Mouse (Mus musculus) limb, embryonic 15.5 days (tissue): ENCODE measurements around the gene Flii. TPM values are rescaled to one million over a fixed set of nuclear protein-coding genes. Genes with fewer than 3 reads are reported as not detected.

Experiments
- ATAC-seq: fragments of 200-750 bp; cut with Nextera tagmentation; 2 replicates; pipeline ENCODE4 v1.8.0; 2017; ENCODE audit warnings: low read depth, moderate TSS enrichment; ENCODE audit not compliant: insufficient number of reproducible peaks, low FRiP score, low TSS enrichment
- H3K27ac ChIP-seq: fragments of 300-500 bp; sonication (generic); 2 replicates; pipeline ENCODE4 v1.5.1; 2015; ENCODE audit warnings: moderate library complexity, mild to moderate bottlenecking, inconsistent platforms
- H3K27me3 ChIP-seq: fragments of 300-500 bp; sonication (generic); 2 replicates; pipeline ENCODE4 v1.6.1; 2015; ENCODE audit warnings: inconsistent platforms
- H3K36me3 ChIP-seq: fragments of 300-500 bp; sonication (generic); 2 replicates; pipeline ENCODE4 v1.6.1; 2015; ENCODE audit warnings: inconsistent platforms
- H3K4me1 ChIP-seq: fragments of 300-500 bp; sonication (generic); 2 replicates; pipeline ENCODE4 v1.6.1; 2015; ENCODE audit warnings: inconsistent platforms
- H3K4me2 ChIP-seq: fragments of 300-500 bp; sonication (generic); 2 replicates; pipeline ENCODE4 v1.6.1; 2015; ENCODE audit warnings: mild to moderate bottlenecking, inconsistent platforms
- H3K4me3 ChIP-seq: fragments of 300-500 bp; sonication (generic); 2 replicates; pipeline ENCODE4 v1.5.1; 2015; ENCODE audit warnings: mild to moderate bottlenecking, inconsistent platforms
- H3K9ac ChIP-seq: fragments of 300-500 bp; sonication (generic); 2 replicates; pipeline ENCODE4 v1.6.1; 2015; ENCODE audit warnings: inconsistent platforms
- H3K9me3 ChIP-seq: fragments of 300-500 bp; sonication (generic); 2 replicates; pipeline ENCODE4 v1.6.1; 2016; ENCODE audit warnings: inconsistent platforms
- WGBS: fragments of 180-500 bp; shearing (Covaris S2); methylation state at CpG from one replicate; pipeline ENCODE4 v1.1.7; 2015; 5-methylcytosine and 5-hydroxymethylcytosine counted together
- polyA plus RNA-seq: library from polyadenylated mRNA; unstranded; fragments of >200 nt; fragmentation: Nextera tagmentation; extraction: Ambion mirVana; gene quantifications from 2 replicates; pipeline ENCODE4 v1.2.1, GENCODE M21; 2015

Flii gene
- polyA plus RNA-seq = 70.8 and 76.5 TPM in 2 replicates

DNA sequence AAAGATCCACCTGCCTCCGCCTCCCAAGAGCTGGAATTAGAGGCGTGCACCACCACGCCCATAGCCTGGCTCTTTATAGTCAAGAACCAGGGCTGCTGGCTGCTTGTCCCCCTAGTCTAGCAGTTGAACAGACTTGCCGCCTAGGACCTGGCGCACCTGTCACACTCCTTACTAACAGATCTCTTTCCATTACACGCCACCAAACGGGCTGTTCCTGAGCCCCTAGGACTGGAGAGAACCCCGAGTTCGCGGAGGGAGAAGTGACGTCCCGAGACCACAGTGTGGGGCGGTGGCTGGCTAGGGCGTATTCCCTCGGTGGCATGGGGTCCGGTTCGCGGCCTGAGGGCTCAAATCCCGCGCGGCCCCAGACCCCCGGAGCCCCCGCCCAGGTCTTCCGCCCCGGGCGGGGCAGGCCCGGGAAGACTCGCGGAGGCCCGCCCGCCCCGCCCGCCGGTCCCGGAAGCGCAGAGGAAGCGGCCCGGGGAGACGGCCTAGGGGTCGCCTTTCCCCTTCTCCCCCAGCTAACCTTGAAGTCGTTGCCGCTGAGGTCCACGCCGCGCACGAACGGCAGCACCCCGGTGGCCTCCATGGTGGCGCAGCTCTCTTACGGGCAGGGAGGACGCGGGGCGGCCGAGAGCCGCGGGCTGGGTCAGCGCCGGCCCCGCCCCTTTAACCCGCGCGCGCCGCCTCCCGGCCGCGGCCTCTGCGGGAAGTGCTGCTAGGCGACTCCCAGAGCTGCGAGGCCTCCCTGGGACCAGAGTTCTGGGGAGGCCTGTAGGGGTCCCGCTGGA, at the start of gene Flii:
Gene Flii (minus strand): TSS at position 663 of the 791 bp plus-strand sequence.
- under 1% methylated on average over 61 of the region's 71 CpGs for WGBS
- Histone ChIP-seq H3K27ac (peak within 1 kb of the TSS; percentile 91), H3K4me2 (peak within 1 kb of the TSS; percentile 80), H3K27me3 (no peaks in the 10 kb centered on the region), H3K9ac (peak within 1 kb of the TSS; percentile 76), H3K4me3 (peak within 1 kb of the TSS; percentile 87), H3K9me3 (no peaks in the 10 kb centered on the region), H3K36me3 (peaks cover 44% of the 10 kb centered on the region), H3K4me1 (peaks cover 32% of the 10 kb centered on the region)
- ATAC-seq = peak; percentile 56

DNA sequence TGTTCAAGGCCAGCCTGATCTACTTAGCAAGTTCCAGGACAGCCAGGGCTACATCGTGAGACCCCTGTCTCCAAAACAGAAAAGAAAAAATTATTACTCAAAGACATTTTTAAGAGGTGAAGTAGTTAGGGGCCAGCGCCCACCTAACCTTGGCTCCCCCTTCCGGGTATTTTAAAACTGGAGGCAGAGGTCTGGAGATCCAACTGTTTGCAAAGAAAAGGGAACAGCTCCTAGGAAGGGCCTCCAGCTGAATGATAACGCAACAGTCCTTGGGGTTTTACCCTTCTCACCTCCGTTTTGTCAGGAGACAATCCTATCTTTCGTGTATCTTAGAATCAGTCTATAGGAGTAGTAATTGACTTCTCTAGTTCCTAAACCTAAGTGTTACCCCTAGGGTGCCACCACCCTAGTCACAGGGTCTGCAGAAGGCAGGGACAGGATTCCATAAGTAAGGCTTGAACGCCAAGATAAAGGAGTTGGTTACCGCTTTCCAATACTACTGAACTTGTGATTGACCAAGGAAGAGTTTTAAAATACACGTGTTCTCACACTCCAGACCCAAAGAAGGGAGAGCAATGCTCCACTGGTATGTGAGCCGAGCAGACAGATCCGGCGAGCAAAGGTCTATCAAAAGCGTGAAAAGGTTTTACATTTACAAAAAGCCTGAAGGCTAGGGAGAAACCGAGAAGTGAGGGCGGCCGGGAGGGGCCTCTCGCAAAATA, 49.2 kb upstream of the Flii start:
- Histone ChIP-seq H3K4me2 (peak overlapping the region; percentile 73), H3K27ac (peak overlapping the region; percentile 90), H3K36me3 (peaks cover 22% of the 10 kb centered on the region), H3K4me1 (peaks cover 53% of the 10 kb centered on the region), H3K27me3 (no peaks in the 10 kb centered on the region), H3K9me3 (no peaks in the 10 kb centered on the region), H3K9ac (peak overlapping the region; percentile 78), H3K4me3 (peak overlapping the region; percentile 92)
- WGBS = 4% methylated on average over 17 of the region's 17 CpGs
- ATAC-seq = no peak

DNA sequence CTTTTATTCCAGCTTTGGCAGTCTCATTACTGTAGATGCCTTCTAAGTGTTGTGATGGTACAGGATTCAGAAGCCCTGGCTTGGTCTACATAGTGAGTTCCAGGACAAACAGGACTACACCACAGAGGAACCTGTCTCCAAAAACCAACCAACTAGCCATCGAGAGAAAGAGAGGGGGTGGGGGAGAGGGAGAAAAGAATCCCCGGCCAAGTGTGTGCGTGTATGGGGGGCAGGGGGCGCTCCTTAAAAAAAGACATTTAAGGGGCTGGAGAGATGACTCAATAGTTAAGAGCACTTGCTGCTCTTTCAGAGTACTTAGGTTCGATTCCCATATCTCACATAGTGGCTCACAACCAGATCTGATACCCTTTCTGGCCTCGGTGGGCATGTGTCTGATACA, 48.5 kb upstream of the Flii start:
- Histone ChIP-seq H3K4me3 (peak overlapping the region; percentile 92), H3K9ac (peak overlapping the region; percentile 78; the same call in 1 of the 2 replicates), H3K4me1 (peaks cover 46% of the 10 kb centered on the region), H3K36me3 (peaks cover 19% of the 10 kb centered on the region), H3K9me3 (no peaks in the 10 kb centered on the region), H3K27ac (no peak overlapping the region), H3K27me3 (no peaks in the 10 kb centered on the region), H3K4me2 (peak overlapping the region; percentile 73)
- 52% methylated on average over 6 of the region's 6 CpGs for WGBS
- ATAC-seq = no peak

DNA sequence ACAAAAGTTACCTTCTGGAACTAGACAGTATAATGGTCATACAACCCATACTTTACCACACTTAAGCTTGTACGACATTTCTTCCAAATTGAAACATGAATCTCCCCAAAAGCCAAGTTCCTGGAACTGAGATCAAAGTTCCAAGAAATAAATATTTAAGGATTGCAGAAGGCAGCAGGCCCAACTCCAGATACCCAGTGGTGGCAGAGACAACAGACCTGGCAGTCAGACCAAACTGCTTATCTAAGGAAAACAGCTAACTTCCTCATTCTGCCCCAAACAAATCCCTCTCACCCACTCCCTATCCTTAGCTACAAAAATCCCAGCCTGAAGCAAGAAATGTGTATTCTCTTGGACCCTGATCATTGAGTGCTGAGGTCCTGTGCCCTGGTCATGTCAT, 47.8 kb upstream of the Flii start:
- Histone ChIP-seq H3K4me3 (peak overlapping the region; percentile 92; the same call in 1 of the 2 replicates), H3K9ac (no peak overlapping the region), H3K27me3 (no peaks in the 10 kb centered on the region), H3K4me2 (no peak overlapping the region; the same call in 1 of the 2 replicates), H3K9me3 (no peaks in the 10 kb centered on the region), H3K36me3 (peaks cover 12% of the 10 kb centered on the region), H3K27ac (no peak overlapping the region), H3K4me1 (peaks cover 38% of the 10 kb centered on the region)
- no peak for ATAC-seq
- WGBS = 83% methylated on average over 1 of the region's 1 CpGs

DNA sequence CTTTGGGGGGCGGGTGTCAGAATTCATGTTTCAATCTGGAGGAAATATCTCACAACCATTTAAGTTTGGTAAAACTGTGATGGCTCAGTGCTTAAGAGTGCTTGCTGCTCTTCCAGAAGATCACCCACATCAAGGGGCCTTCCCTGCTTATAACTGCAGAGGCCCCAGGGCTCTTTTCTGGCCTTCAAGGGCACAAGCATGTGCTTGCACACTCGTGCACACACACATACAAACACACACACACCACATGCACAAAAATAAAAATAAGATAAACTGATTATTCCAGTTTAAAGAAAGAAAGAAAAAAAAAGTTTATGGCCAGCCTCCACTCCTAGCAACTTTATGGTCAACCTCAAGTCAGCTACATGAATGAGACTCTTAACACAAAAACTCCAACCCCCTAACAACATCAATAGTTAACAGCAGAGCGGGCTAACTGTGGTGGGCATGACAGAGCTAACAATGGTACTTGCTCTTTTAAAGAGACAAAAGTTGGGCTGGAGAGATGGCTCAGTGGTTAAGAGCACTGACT, 47.2 kb upstream of the Flii start:
- H3K27ac ChIP-seq = no peak overlapping the region
- no peak for ATAC-seq
- no peak overlapping the region for H3K9ac ChIP-seq
- peaks cover 32% of the 10 kb centered on the region for H3K4me1 ChIP-seq
- no peaks in the 10 kb centered on the region for H3K27me3 ChIP-seq
- H3K36me3 ChIP-seq = peaks cover 7% of the 10 kb centered on the region
- 84% methylated on average over 3 of the region's 3 CpGs for WGBS
- no peak overlapping the region for H3K4me3 ChIP-seq
- H3K9me3 ChIP-seq = no peaks in the 10 kb centered on the region
- H3K4me2 ChIP-seq = no peak overlapping the region

DNA sequence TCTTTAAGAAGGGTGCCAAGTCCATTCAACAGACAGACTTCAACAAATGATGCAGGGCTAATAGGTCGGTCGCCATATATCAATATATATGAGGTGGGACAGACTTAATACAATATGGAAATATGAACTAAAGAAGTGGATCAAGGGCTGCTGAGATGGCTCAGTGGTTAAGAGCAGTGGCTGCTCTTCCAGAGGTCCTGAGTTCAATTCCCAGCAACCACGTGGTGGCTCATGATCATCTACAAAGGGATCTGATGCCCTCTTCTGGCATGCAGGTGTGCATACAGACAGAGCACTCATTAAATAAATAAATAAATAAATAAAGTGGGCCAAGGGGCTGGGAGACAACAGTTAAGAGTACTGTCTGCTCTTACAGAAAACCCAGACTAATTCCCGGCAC, 45.1 kb upstream of the Flii start:
- ATAC-seq = no peak
- peaks cover 17% of the 10 kb centered on the region for H3K4me1 ChIP-seq
- H3K9me3 ChIP-seq = no peaks in the 10 kb centered on the region
- H3K4me2 ChIP-seq = no peak overlapping the region
- H3K27me3 ChIP-seq = no peaks in the 10 kb centered on the region
- H3K27ac ChIP-seq = no peak overlapping the region
- WGBS = 80% methylated on average over 4 of the region's 4 CpGs
- H3K9ac ChIP-seq = no peak overlapping the region
- H3K36me3 ChIP-seq = no peaks in the 10 kb centered on the region
- H3K4me3 ChIP-seq = no peak overlapping the region

DNA sequence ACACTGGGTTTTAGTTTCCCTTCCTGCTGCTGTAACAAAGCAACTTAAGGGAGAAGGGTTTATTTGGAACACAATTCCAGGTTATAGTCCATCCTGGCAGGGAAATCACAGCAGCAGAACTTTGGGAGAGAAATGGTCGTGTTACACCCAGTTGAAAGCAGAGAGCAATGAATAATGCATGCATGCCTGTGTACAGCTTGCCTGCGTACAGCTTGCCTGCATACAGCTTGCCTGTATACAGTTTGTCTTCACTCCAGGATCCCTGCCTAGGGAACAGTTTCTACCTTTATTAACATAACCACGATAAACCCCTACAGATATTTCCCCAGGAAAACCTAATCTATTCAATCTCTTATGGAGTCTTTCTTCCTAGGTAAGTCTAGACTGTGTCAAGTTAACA, 43.7 kb upstream of the Flii start:
- Histone ChIP-seq H3K4me1 (peaks cover 10% of the 10 kb centered on the region), H3K9ac (no peak overlapping the region), H3K9me3 (no peaks in the 10 kb centered on the region), H3K36me3 (no peaks in the 10 kb centered on the region), H3K27ac (no peak overlapping the region), H3K27me3 (no peaks in the 10 kb centered on the region), H3K4me3 (no peak overlapping the region), H3K4me2 (no peak overlapping the region)
- WGBS = 81% methylated on average over 3 of the region's 3 CpGs
- ATAC-seq = no peak

DNA sequence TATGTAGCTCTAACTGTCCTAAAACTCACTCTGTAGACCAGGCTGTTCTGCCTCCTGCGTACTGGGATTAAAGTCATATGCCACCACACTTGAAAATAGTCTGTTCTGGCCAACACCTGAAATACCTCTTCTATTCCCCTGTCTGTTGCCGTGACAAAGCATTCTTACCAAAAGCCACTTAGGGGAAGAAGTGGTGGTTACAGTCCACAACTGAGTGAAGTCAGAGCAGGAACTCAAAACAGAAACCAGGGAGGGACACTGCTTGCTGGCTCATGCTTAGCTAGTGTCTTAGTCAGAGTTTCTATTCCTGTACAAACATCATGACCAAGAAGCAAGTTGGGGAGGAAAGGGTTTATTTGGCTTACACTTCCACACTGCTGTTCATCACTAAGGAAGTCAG, 42.3 kb upstream of the Flii start:
- Histone ChIP-seq H3K27me3 (no peaks in the 10 kb centered on the region), H3K4me2 (no peak overlapping the region), H3K36me3 (no peaks in the 10 kb centered on the region; the same call in 1 of the 2 replicates), H3K9me3 (no peaks in the 10 kb centered on the region), H3K27ac (no peak overlapping the region), H3K4me1 (no peaks in the 10 kb centered on the region), H3K9ac (no peak overlapping the region), H3K4me3 (no peak overlapping the region)
- ATAC-seq = no peak
- 84% methylated on average over 2 of the region's 2 CpGs for WGBS

DNA sequence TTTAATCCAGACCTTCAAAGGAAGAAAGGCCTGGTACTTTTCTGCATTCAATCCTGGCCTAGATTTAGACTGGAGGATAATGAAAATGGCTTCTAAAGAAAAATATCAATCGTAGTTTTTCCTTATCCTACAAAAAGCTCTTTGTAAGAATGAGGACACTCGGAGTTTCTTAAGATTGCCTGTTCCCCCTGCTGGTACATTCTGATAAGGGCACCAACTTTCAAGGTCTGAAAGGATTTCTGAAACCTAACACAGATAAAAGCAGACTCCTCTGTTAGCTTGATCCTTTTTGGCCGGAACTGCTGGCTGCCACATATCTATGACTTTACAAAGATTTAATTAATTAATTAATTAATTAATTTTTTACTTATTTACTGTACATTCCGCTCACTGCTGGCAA, 39.9 kb upstream of the Flii start:
- peaks cover 7% of the 10 kb centered on the region; the same call in 1 of the 2 replicates for H3K36me3 ChIP-seq
- no peak overlapping the region for H3K4me2 ChIP-seq
- H3K27ac ChIP-seq = no peak overlapping the region
- no peak for ATAC-seq
- 87% methylated on average over 4 of the region's 4 CpGs for WGBS
- H3K9ac ChIP-seq = no peak overlapping the region
- H3K27me3 ChIP-seq = no peaks in the 10 kb centered on the region
- H3K9me3 ChIP-seq = no peaks in the 10 kb centered on the region
- H3K4me3 ChIP-seq = no peak overlapping the region
- no peaks in the 10 kb centered on the region for H3K4me1 ChIP-seq

DNA sequence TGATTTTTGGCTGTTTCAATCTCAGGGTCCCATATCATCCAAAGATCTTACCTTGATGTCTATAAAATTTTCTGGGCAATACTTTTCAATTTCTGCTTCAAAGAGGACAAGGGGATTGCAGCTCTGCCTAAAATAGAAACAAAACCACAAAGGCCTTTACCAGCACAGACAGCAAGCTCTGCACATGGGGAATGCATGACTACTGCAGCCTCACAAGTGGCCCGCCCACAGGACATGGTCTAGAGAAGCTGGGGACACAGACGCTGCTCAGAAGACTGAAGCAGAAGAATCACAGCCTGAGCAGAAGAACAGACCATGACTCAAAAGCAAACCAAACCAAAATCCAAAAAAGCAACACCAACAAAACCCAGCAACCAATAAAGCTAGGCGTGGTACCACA, 34.6 kb upstream of the Flii start:
- H3K9ac ChIP-seq = no peak overlapping the region
- H3K27me3 ChIP-seq = no peaks in the 10 kb centered on the region
- no peak overlapping the region for H3K4me3 ChIP-seq
- H3K27ac ChIP-seq = no peak overlapping the region
- H3K4me1 ChIP-seq = no peaks in the 10 kb centered on the region
- WGBS = 89% methylated on average over 3 of the region's 3 CpGs
- ATAC-seq = no peak
- no peaks in the 10 kb centered on the region for H3K9me3 ChIP-seq
- no peak overlapping the region for H3K4me2 ChIP-seq
- peaks cover 39% of the 10 kb centered on the region for H3K36me3 ChIP-seq

DNA sequence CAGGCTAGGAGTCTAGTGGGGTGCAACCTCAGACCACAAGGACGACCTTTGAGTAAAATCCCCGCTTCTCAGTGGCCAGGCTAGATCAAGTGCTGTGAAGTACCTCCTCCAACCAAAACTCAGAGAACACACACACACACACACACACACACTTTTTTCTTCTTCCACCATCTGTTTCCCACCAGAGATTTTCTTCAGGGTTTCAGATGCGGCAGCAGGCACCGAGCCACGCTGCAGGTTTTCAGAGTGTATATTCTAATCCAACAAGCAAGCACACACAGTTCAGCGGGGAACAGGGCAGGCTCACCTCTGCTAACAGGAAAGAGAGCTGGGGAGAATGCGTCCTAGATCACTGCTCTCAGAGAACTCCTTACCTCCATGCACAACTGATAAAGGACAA, 28.5 kb upstream of the Flii start:
- ATAC-seq = no peak
- WGBS = 95% methylated on average over 7 of the region's 7 CpGs
- no peak overlapping the region for H3K4me2 ChIP-seq

DNA sequence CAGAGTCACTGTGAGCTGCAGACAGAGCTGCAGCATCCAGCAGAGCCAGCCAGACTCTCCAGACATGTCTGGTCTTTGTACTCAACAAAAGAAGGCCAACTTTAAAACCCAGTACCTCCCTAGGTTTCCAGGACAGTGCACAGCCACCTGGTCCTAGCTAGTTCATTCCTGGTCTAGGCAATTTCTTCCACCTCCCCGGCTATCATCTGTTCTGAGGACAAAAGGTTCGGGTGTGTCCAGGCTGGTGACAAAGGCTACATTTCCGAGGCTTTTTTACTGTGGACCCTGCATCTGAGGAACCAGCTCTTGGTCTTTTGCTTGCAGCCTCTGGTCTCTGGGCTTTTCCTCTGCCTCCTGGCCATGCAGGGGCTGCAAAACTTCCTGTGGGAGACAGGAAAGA, 13.3 kb upstream of the Flii start:
- no peaks in the 10 kb centered on the region for H3K27me3 ChIP-seq
- H3K9me3 ChIP-seq = no peaks in the 10 kb centered on the region
- peaks cover 68% of the 10 kb centered on the region for H3K36me3 ChIP-seq
- no peak overlapping the region for H3K4me2 ChIP-seq
- WGBS = 78% methylated on average over 3 of the region's 3 CpGs
- ATAC-seq = no peak
- H3K4me3 ChIP-seq = no peak overlapping the region
- H3K27ac ChIP-seq = no peak overlapping the region
- H3K4me1 ChIP-seq = no peaks in the 10 kb centered on the region
- no peak overlapping the region for H3K9ac ChIP-seq

More for the DNA sequence above, 28.5 kb upstream of the Flii start:
- Histone ChIP-seq H3K4me3 (no peak overlapping the region), H3K4me1 (no peaks in the 10 kb centered on the region), H3K9ac (no peak overlapping the region), H3K36me3 (peaks cover 75% of the 10 kb centered on the region), H3K27me3 (no peaks in the 10 kb centered on the region), H3K9me3 (no peaks in the 10 kb centered on the region), H3K27ac (no peak overlapping the region)
